Mouse (Mus musculus) kidney, adult 10 weeks (tissue): Measurements from ENCODE around the gene Eef1a2. TPM values are rescaled to one million over a fixed set of nuclear protein-coding genes. Genes with fewer than 3 reads are reported as not detected.

Source experiments
- polyA plus RNA-seq: library from polyadenylated mRNA; stranded (reverse); fragments of 350-450 nt; fragmentation: Illumina TruSeq; extraction: RNeasy Lipid Tissue Mini Kit (QIAGEN cat#74804); gene quantifications from one replicate; pipeline ENCODE4 v1.2.3, GENCODE M21; 2014; ENCODE audit warnings: low read depth, low replicate concordance

Eef1a2 gene
- polyA plus RNA-seq = not detected

GRCm38 (mm10) chr2:181156248-181157121 is at the start of gene Eef1a2:
Gene Eef1a2 (minus strand): TSS chr2:181157014.

GRCm38 (mm10) chr2:181202422-181202821 is 45.6 kb upstream of the Eef1a2 start, which contains the start of gene Ptk6:
Gene Ptk6 (minus strand): TSS chr2:181202789.

GRCm38 (mm10) chr2:181187121-181188000 is 30.5 kb upstream of the Eef1a2 start, which contains the start of gene Ppdpf:
Gene Ppdpf (plus strand): TSS chr2:181187247.

GRCm38 (mm10) chr2:181134591-181135445 is 22.0 kb downstream of the Eef1a2 start, which contains the start of gene Kcnq2:
Gene Kcnq2 (minus strand): TSS chr2:181135300.

Other genes starting within 250 kb of the Eef1a2 start
- gene Ythdf1, start 236.1 kb downstream of the Eef1a2 start, polyA plus RNA-seq = 31.2 TPM
- not detected for gene Birc7, start 228.0 kb downstream of the Eef1a2 start, polyA plus RNA-seq
- gene Nkain4, start 202.3 kb downstream of the Eef1a2 start, polyA plus RNA-seq = not detected
- gene Arfgap1, start 189.8 kb downstream of the Eef1a2 start, polyA plus RNA-seq = 2.5 TPM
- gene Col20a1, start 170.5 kb downstream of the Eef1a2 start, polyA plus RNA-seq = not detected
- gene Chrna4, start 113.5 kb downstream of the Eef1a2 start, polyA plus RNA-seq = 4.8 TPM
- gene Kcnq2, start 21.7 kb downstream of the Eef1a2 start, polyA plus RNA-seq = not detected
- gene Ppdpf, start 30.2 kb upstream of the Eef1a2 start, polyA plus RNA-seq = 4.5 TPM
- not detected for gene Ptk6, start 45.8 kb upstream of the Eef1a2 start, polyA plus RNA-seq
- gene Srms, start 56.2 kb upstream of the Eef1a2 start, polyA plus RNA-seq = not detected
- gene Fndc11, start 63.0 kb upstream of the Eef1a2 start, polyA plus RNA-seq = not detected
- gene Helz2, start 85.0 kb upstream of the Eef1a2 start, polyA plus RNA-seq = 0.93 TPM
- gene Gmeb2, start 131.0 kb upstream of the Eef1a2 start, polyA plus RNA-seq = 4.6 TPM
- gene Stmn3, start 157.5 kb upstream of the Eef1a2 start, polyA plus RNA-seq = not detected
- gene Rtel1, start 162.7 kb upstream of the Eef1a2 start, polyA plus RNA-seq = 4.9 TPM
- 1.1 TPM for gene Zgpat, start 207.9 kb upstream of the Eef1a2 start, polyA plus RNA-seq
- 33.3 TPM for gene Arfrp1, start 208.4 kb upstream of the Eef1a2 start, polyA plus RNA-seq
- gene Lime1, start 223.1 kb upstream of the Eef1a2 start, polyA plus RNA-seq = 1.3 TPM